In the genomic region with DNA sequence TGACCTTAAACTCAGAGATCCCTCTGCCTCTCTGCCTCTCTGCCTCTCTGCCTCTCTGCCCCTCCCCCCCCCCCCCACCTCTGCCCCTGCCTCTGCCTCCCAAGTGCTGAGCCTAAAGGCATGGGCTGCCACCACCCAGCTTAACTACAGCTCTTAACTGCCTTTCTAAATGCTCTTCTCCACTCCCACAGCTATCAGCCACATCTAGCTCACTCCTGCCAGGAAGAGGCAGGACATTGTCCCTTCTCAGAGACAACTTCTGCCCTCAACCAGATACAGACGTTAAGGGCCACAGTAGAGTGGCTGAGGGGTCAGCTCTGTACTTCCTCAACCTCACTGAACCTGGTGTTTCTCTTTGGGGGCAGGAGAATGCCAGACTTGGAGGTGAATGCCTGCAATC, we compare ENCODE assay signal across 19 mouse cellular contexts. TPM values are rescaled to one million over a fixed set of nuclear protein-coding genes. Genes with fewer than 3 reads are reported as not detected.
DNase-seq lines count a peak whose midpoint lies in the region; ATAC-seq and TF ChIP-seq lines count a peak whose summit lies in the region.
"Had no signal": no experiment of that assay in that cellular context is flagged by ENCODE, and none has a peak within 500 bp of the region (broad histone marks: within the 10 kb centered on the region; RNA-seq: fewer than 3 reads in every experiment).

No protein-coding gene starts in this region.

- WGBS in heart, embryonic 13.5 days, result 9% methylated on average over 1 of the region's 1 CpGs
- WGBS in intestine, embryonic 14.5 days, result 5% methylated on average over 1 of the region's 1 CpGs
- 6% methylated on average over 1 of the region's 1 CpGs for WGBS in small intestine, adult 2 months

- peaks cover 20% of the 10 kb centered on the region for H3K36me3 ChIP-seq in heart, embryonic 13.5 days
- H3K36me3 ChIP-seq in E14TG2a.4 (ENCODE audit: insufficient read depth, low read length), result peaks cover 13% of the 10 kb centered on the region
- peaks cover 9% of the 10 kb centered on the region; the same call in 1 of the 2 replicates for H3K36me3 ChIP-seq in intestine, embryonic 14.5 days (ENCODE audit: control insufficient read depth, insufficient read depth, low read length)
- no peaks in the 10 kb centered on the region; the same call in 1 of the 2 replicates for H3K36me3 ChIP-seq in small intestine, adult 2 months (ENCODE audit: control insufficient read depth, insufficient read depth, low read length)

- no peak overlapping the region for H3K9ac ChIP-seq in heart, embryonic 13.5 days
- no peak overlapping the region for H3K9ac ChIP-seq in intestine, embryonic 14.5 days (ENCODE audit: low read length)
- H3K9ac ChIP-seq: forebrain, embryonic 13.5 days; hindbrain, embryonic 14.5 days; neural tube, embryonic 12.5 days had no signal

- no peak for DNase-seq in heart, adult 9 months (ENCODE audit: low spot score in 2 of 2)
- DNase-seq in intestine, embryonic 14.5 days (ENCODE audit: low spot score), result no peak
- DNase-seq in right cerebral cortex, postnatal 10 days (ENCODE audit: low spot score in 2 of 2), result no peak
- DNase-seq in thymus, adult 18-20 months, result no peak
- DNase-seq: B cell, adult 2 months; cerebellum, postnatal 25 days; gastrocnemius, postnatal 25 days; left cerebral cortex, postnatal 4 days; lung, adult 2 months; lung, postnatal 36 days; right cerebral cortex, postnatal 14 days had no signal

- no peak for TF ChIP-seq POLR2A in small intestine, adult 2 months (IDR thresholded peaks at IDR 0.05; ENCODE audit: low read depth, low read length)

- H3K4me2 ChIP-seq in heart, embryonic 13.5 days, result peak overlapping the region; percentile 52; the same call in 1 of the 2 replicates
- H3K4me2 ChIP-seq in intestine, embryonic 14.5 days (ENCODE audit: low read length), result peak overlapping the region; percentile 3; the same call in 1 of the 2 replicates
- H3K4me2 ChIP-seq: forebrain, embryonic 13.5 days; hindbrain, embryonic 14.5 days; neural tube, embryonic 12.5 days had no signal

- H3K4me1 ChIP-seq in heart, embryonic 13.5 days, result peaks cover 19% of the 10 kb centered on the region
- peaks cover 14% of the 10 kb centered on the region for H3K4me1 ChIP-seq in E14TG2a.4 (replicated peaks; ENCODE audit: low read depth, low read length)
- no peaks in the 10 kb centered on the region; the same call in 1 of the 2 replicates for H3K4me1 ChIP-seq in intestine, embryonic 14.5 days (replicated peaks; ENCODE audit: control insufficient read depth, insufficient read depth, low read length)
- peaks cover 25% of the 10 kb centered on the region for H3K4me1 ChIP-seq in small intestine, adult 2 months (ENCODE audit: control insufficient read depth, insufficient read depth, insufficient read length, low read length)

- no peaks in the 10 kb centered on the region for H3K27me3 ChIP-seq in heart, embryonic 13.5 days (replicated peaks)
- no peaks in the 10 kb centered on the region for H3K27me3 ChIP-seq in E14TG2a.4 (ENCODE audit: insufficient read depth, low read length)
- no peaks in the 10 kb centered on the region for H3K27me3 ChIP-seq in intestine, embryonic 14.5 days (replicated peaks; ENCODE audit: control insufficient read depth, insufficient read depth, low read length)
- H3K27me3 ChIP-seq in small intestine, adult 2 months (ENCODE audit: control insufficient read depth, insufficient read depth, low read length), result no peaks in the 10 kb centered on the region
- H3K27me3 ChIP-seq: forebrain, embryonic 13.5 days; neural tube, embryonic 12.5 days; Patski had no signal

- no peak for ATAC-seq in heart, embryonic 13.5 days (ENCODE audit: extremely low read depth, insufficient number of reproducible peaks, low FRiP score, low TSS enrichment)
- ATAC-seq in intestine, embryonic 14.5 days (replicated peaks; ENCODE audit: low FRiP score, low TSS enrichment, low read depth), result no peak; the same call in 1 of the 2 replicates
- ATAC-seq: forebrain, embryonic 13.5 days; Patski had no signal

- no peak for TF ChIP-seq CTCF in E14TG2a.4 (conservative IDR thresholded peaks at IDR 0.05; ENCODE audit: low read length)
- no peak for TF ChIP-seq CTCF in small intestine, adult 2 months (IDR thresholded peaks at IDR 0.05; ENCODE audit: extremely low read depth, insufficient read length, insufficient replicate concordance, low read depth, low read length)

- H3K9me3 ChIP-seq in heart, embryonic 13.5 days, result no peaks in the 10 kb centered on the region
- no peaks in the 10 kb centered on the region for H3K9me3 ChIP-seq in E14TG2a.4 (ENCODE audit: low read length)
- H3K9me3 ChIP-seq in intestine, embryonic 14.5 days (ENCODE audit: control insufficient read depth, low read length), result no peaks in the 10 kb centered on the region
- H3K9me3 ChIP-seq: forebrain, embryonic 13.5 days; neural tube, embryonic 12.5 days had no signal

- H3K4me3 ChIP-seq in heart, embryonic 13.5 days, result no peak overlapping the region
- 0 out of 2 replicates have a peak overlapping the region, but pooled peaks have one; percentile 10 for H3K4me3 ChIP-seq in E14TG2a.4 (replicated peaks; ENCODE audit: low read length)
- no peak overlapping the region for H3K4me3 ChIP-seq in intestine, embryonic 14.5 days (ENCODE audit: low read depth, low read length)
- H3K4me3 ChIP-seq in small intestine, adult 2 months (ENCODE audit: low read depth, low read length), result peak overlapping the region; percentile 40
- H3K4me3 ChIP-seq: forebrain, embryonic 13.5 days; layer of hippocampus, adult 2 months; neural tube, embryonic 12.5 days had no signal

- no peak overlapping the region for H3K27ac ChIP-seq in heart, embryonic 13.5 days (replicated peaks)
- H3K27ac ChIP-seq in intestine, embryonic 14.5 days (ENCODE audit: low read depth), result 0 out of 2 replicates have a peak overlapping the region, but pooled peaks have one; percentile 3
- H3K27ac ChIP-seq in small intestine, adult 2 months (ENCODE audit: insufficient read depth, low read depth, low read length), result peak overlapping the region; percentile 97
- H3K27ac ChIP-seq: forebrain, embryonic 13.5 days; hindbrain, embryonic 14.5 days; layer of hippocampus, adult 2 months; neural tube, embryonic 12.5 days had no signal

RNA-seq across cellular contexts. Expression of gene Ampd2, which starts 17.6 kb away (rescaled TPM):
- polyA plus RNA-seq in heart, embryonic 13.5 days (2015; fragmentation: Nextera tagmentation; extraction: Ambion mirVana), result 29.4 and 30.3 TPM in 2 replicates
- 38.6 and 42.2 TPM in 2 replicates for polyA plus RNA-seq in intestine, embryonic 14.5 days (2014; fragmentation: Nextera tagmentation; extraction: Ambion mirVana)
- 88.8 and 107 TPM in 2 replicates for polyA plus RNA-seq in small intestine, adult 2 months (2012; rRNA removed)

RNA-seq across cellular contexts. Expression of gene Gnat2, which starts 23.8 kb away (rescaled TPM):
- polyA plus RNA-seq in heart, embryonic 13.5 days (2015; fragmentation: Nextera tagmentation; extraction: Ambion mirVana), result 0.20 and 1.3 TPM in 2 replicates
- 0.93 and 1.6 TPM in 2 replicates for polyA plus RNA-seq in intestine, embryonic 14.5 days (2014; fragmentation: Nextera tagmentation; extraction: Ambion mirVana)
- polyA plus RNA-seq in small intestine, adult 2 months (2012; rRNA removed), result 0.86 and 0.91 TPM in 2 replicates
- polyA plus RNA-seq: lung, adult 2 months had no signal

RNA-seq across cellular contexts. Expression of gene Gstm4, which starts 24.1 kb away (rescaled TPM):
- 15.2 and 16.4 TPM in 2 replicates for polyA plus RNA-seq in heart, embryonic 13.5 days (2015; fragmentation: Nextera tagmentation; extraction: Ambion mirVana)
- polyA plus RNA-seq in intestine, embryonic 14.5 days (2014; fragmentation: Nextera tagmentation; extraction: Ambion mirVana), result 20.4 and 20.6 TPM in 2 replicates
- 5.6 and 16.1 TPM in 2 replicates for polyA plus RNA-seq in small intestine, adult 2 months (2012; rRNA removed)

RNA-seq across cellular contexts. Expression of gene Gstm1, which starts 51.1 kb away (rescaled TPM):
- polyA plus RNA-seq in heart, embryonic 13.5 days (2015; fragmentation: Nextera tagmentation; extraction: Ambion mirVana), result 44.3 and 50.5 TPM in 2 replicates
- polyA plus RNA-seq in intestine, embryonic 14.5 days (2014; fragmentation: Nextera tagmentation; extraction: Ambion mirVana), result 186 and 220 TPM in 2 replicates
- polyA plus RNA-seq in small intestine, adult 2 months (2012; rRNA removed), result 243 and 695 TPM in 2 replicates

Comparison
In these comparisons a context has a peak if more than half of its experiments do, and no peak if none do; other contexts are left out.
1. H3K4me3 ChIP-seq: peak in E14TG2a.4 (single experiment) and small intestine, adult 2 months (single experiment); none in heart, embryonic 13.5 days (single experiment) and intestine, embryonic 14.5 days (single experiment).